Mouse (Mus musculus) myocyte (in vitro differentiated cells): ENCODE results near the gene Plaur. TPM values are rescaled to one million over a fixed set of nuclear protein-coding genes. Genes with fewer than 3 reads are reported as not detected.

Source experiments
- H3K27me3 ChIP-seq: one replicate; pipeline ENCODE4 v1.6.1; 2011; ENCODE audit not compliant: control insufficient read depth, insufficient read depth, insufficient read length
- H3K36me3 ChIP-seq: one replicate; pipeline ENCODE4 v1.6.1; 2011; ENCODE audit not compliant: control insufficient read depth, insufficient read depth
- H3K4me2 ChIP-seq: one replicate; pipeline ENCODE4 v1.6.1; 2011; ENCODE audit warnings: low read depth, control low read depth
- H3K4me3 ChIP-seq: one replicate; pipeline ENCODE4 v1.5.1; 2011; ENCODE audit warnings: mild to moderate bottlenecking, control low read depth, moderate library complexity
- H3K79me2 ChIP-seq: one replicate; pipeline ENCODE4 v1.6.1; 2011; ENCODE audit not compliant: control insufficient read depth, insufficient read depth
- H3ac ChIP-seq: one replicate; pipeline ENCODE4 v1.6.1; 2011; ENCODE audit not compliant: control insufficient read depth, insufficient read length
- CEBPB ChIP-seq: IDR thresholded peaks from 2 replicates; pipeline ENCODE4 v1.6.1; 2011; ENCODE audit warnings: mild to moderate bottlenecking, moderate library complexity; ENCODE audit not compliant: poor library complexity, insufficient read depth, severe bottlenecking
- E2F4 ChIP-seq: IDR thresholded peaks from one replicate; pipeline ENCODE4 v1.6.1; 2011; ENCODE audit warnings: mild to moderate bottlenecking, control low read depth, moderate library complexity; ENCODE audit not compliant: insufficient read depth
- MAX ChIP-seq: IDR thresholded peaks from one replicate; pipeline ENCODE4 v1.6.1; 2011; ENCODE audit warnings: low read depth, mild to moderate bottlenecking, control low read depth
- MYOD1 ChIP-seq, 3 experiments: IDR thresholded peaks; one replicate each; pipeline ENCODE4 v1.6.1; 2011; ENCODE audit warnings: control low read depth in 2 of 3, low read depth in 2 of 3, mild to moderate bottlenecking in 2 of 3, moderate library complexity in 1 of 3; ENCODE audit not compliant: insufficient read length in 2 of 3, control insufficient read depth in 1 of 3
- MYOG ChIP-seq, 3 experiments: IDR thresholded peaks; one replicate each; pipeline ENCODE4 v1.6.1; 2011; ENCODE audit warnings: control low read depth in 2 of 3, low read depth in 2 of 3, mild to moderate bottlenecking in 2 of 3; ENCODE audit not compliant: insufficient read length in 2 of 3, control insufficient read depth in 1 of 3, insufficient read depth in 1 of 3
- POLR2A ChIP-seq: IDR thresholded peaks from one replicate; pipeline ENCODE4 v1.6.1; 2011; ENCODE audit warnings: low read depth, mild to moderate bottlenecking, control low read depth, moderate library complexity; ENCODE audit not compliant: insufficient read length
- POLR2AphosphoS2 ChIP-seq: IDR thresholded peaks from one replicate; pipeline ENCODE4 v1.6.1; 2011; ENCODE audit warnings: low read depth, control low read depth; ENCODE audit not compliant: insufficient read length
- REST ChIP-seq: IDR thresholded peaks from one replicate; pipeline ENCODE4 v1.6.1; 2011; ENCODE audit warnings: mild to moderate bottlenecking, control low read depth, moderate library complexity; ENCODE audit not compliant: insufficient read depth, insufficient read length
- SRF ChIP-seq: IDR thresholded peaks from one replicate; pipeline ENCODE4 v1.6.1; 2011; ENCODE audit warnings: low read depth; ENCODE audit not compliant: control insufficient read depth, insufficient read length
- TCF12 ChIP-seq: IDR thresholded peaks from one replicate; pipeline ENCODE4 v1.6.1; 2011; ENCODE audit warnings: mild to moderate bottlenecking, control low read depth; ENCODE audit not compliant: poor library complexity, insufficient read depth, severe bottlenecking
- TCF3 ChIP-seq: IDR thresholded peaks from one replicate; pipeline ENCODE4 v1.6.1; 2011; ENCODE audit warnings: low read depth, control low read depth; ENCODE audit not compliant: insufficient read length
- USF1 ChIP-seq: IDR thresholded peaks from one replicate; pipeline ENCODE4 v1.6.1; 2011; ENCODE audit warnings: low read depth, mild to moderate bottlenecking, control low read depth, moderate library complexity
- polyA plus RNA-seq: library from polyadenylated mRNA; unstranded; fragments of >200 nt; fragmentation: generic; extraction: Trizol; gene quantifications from one replicate; pipeline ENCODE4 v1.2.1, GENCODE M21; 2012; ENCODE audit warnings: missing spikeins

Plaur gene
- polyA plus RNA-seq, 1 experiment = 32.5 TPM

- Histone ChIP-seq H3K4me2 (no peak overlapping the region), H3ac (no peak overlapping the region), H3K36me3 (no peaks in the 10 kb centered on the region), H3K79me2 (peaks cover 6% of the 10 kb centered on the region), H3K27me3 (no peaks in the 10 kb centered on the region), H3K4me3 (no peak overlapping the region)
- no peak for TF ChIP-seq MAX
- no peak for TF ChIP-seq MYOG (IDR thresholded peaks at IDR 0.05; ENCODE audit: control insufficient read depth in 1 of 3, insufficient read depth in 1 of 3, insufficient read length in 2 of 3, low read depth in 2 of 3)
- TF ChIP-seq E2F4 = no peak
- TF ChIP-seq TCF12 = no peak
- no peak for TF ChIP-seq POLR2AphosphoS2
- TF ChIP-seq CEBPB = no peak
- TF ChIP-seq POLR2A = no peak
- no peak for TF ChIP-seq REST
- TF ChIP-seq SRF = no peak
- no peak for TF ChIP-seq USF1
- TF ChIP-seq MYOD1 (IDR thresholded peaks at IDR 0.05; ENCODE audit: control insufficient read depth in 1 of 3, insufficient read length in 2 of 3, low read depth in 2 of 3) = no peak
- no peak for TF ChIP-seq TCF3
Observed at GRCm38 (mm10) chr7:24487403-24487802, 25.1 kb downstream of the Plaur start.

- Histone ChIP-seq H3K27me3 (no peaks in the 10 kb centered on the region), H3K36me3 (no peaks in the 10 kb centered on the region), H3K79me2 (peaks cover 6% of the 10 kb centered on the region), H3K4me2 (no peak overlapping the region), H3ac (no peak overlapping the region), H3K4me3 (no peak overlapping the region)
- no peak for TF ChIP-seq USF1
Observed at GRCm38 (mm10) chr7:24488303-24488702, 26.0 kb downstream of the Plaur start.

- Histone ChIP-seq H3K36me3 (no peaks in the 10 kb centered on the region), H3K27me3 (no peaks in the 10 kb centered on the region), H3K79me2 (no peaks in the 10 kb centered on the region), H3K4me3 (no peak overlapping the region), H3K4me2 (no peak overlapping the region), H3ac (no peak overlapping the region)
- TF ChIP-seq POLR2A (peak; percentile 9), USF1 (no peak), CEBPB (no peak), SRF (no peak), MAX (no peak), E2F4 (no peak)
Observed at GRCm38 (mm10) chr7:24499856-24500577, 37.7 kb downstream of the Plaur start.

- TF ChIP-seq USF1 = no peak
- no peak for TF ChIP-seq TCF3
- TF ChIP-seq TCF12 = no peak
- no peak for TF ChIP-seq E2F4
- no peak for TF ChIP-seq MYOD1 (IDR thresholded peaks at IDR 0.05; ENCODE audit: control insufficient read depth in 1 of 3, insufficient read length in 2 of 3, low read depth in 2 of 3)
- no peak for TF ChIP-seq CEBPB
- no peak for TF ChIP-seq MAX
- TF ChIP-seq REST = no peak
- no peak for TF ChIP-seq POLR2A
- Histone ChIP-seq H3ac (no peak overlapping the region), H3K79me2 (peaks cover 1% of the 10 kb centered on the region), H3K36me3 (no peaks in the 10 kb centered on the region), H3K27me3 (no peaks in the 10 kb centered on the region), H3K4me3 (no peak overlapping the region), H3K4me2 (no peak overlapping the region)
Observed at GRCm38 (mm10) chr7:24500929-24501328, 38.6 kb downstream of the Plaur start.

- TF ChIP-seq POLR2AphosphoS2 (no peak), REST (no peak), TCF12 (no peak), CEBPB (no peak), SRF (no peak), MYOD1 (IDR thresholded peaks at IDR 0.05; ENCODE audit: control insufficient read depth in 1 of 3, insufficient read length in 2 of 3, low read depth in 2 of 3) (no peak), USF1 (no peak), MAX (no peak), TCF3 (no peak), POLR2A (no peak), MYOG (IDR thresholded peaks at IDR 0.05; ENCODE audit: control insufficient read depth in 1 of 3, insufficient read depth in 1 of 3, insufficient read length in 2 of 3, low read depth in 2 of 3) (no peak), E2F4 (no peak)
- Histone ChIP-seq H3K4me2 (no peak overlapping the region), H3ac (no peak overlapping the region), H3K36me3 (no peaks in the 10 kb centered on the region), H3K27me3 (no peaks in the 10 kb centered on the region), H3K79me2 (peaks cover 5% of the 10 kb centered on the region), H3K4me3 (no peak overlapping the region)
Observed at GRCm38 (mm10) chr7:24501492-24501891, 39.2 kb downstream of the Plaur start.
